Mouse (Mus musculus): ENCODE results near the gene Nfyc.
A peak's percentile ranks its signal among the peaks of the same experiment; 100 is the strongest.

Nfyc gene

DNA sequence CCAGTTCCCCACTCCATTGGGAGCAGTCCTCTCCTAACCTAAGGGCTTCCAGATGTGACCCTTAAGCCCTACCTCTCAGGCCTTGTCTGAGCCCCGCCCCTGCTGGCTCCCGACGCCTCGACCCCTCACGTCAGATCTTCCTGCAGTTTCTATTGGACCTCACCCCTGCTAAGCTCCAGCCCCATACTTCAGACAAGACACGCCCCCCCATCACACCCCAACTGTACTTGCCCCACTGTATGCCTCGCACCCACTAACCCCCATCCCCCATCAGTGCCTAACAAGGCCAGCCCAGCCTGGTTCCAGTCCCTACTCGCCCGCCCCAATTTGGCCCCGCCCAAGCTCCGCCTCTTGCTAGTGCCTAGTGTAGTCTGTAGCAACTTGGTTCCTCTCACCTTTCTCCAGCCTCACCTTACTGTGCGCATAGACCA lies 115.2 kb downstream of the Nfyc start:
- DNase-seq (ENCODE audit: low read depth, low spot score) = peak; percentile 83

DNA sequence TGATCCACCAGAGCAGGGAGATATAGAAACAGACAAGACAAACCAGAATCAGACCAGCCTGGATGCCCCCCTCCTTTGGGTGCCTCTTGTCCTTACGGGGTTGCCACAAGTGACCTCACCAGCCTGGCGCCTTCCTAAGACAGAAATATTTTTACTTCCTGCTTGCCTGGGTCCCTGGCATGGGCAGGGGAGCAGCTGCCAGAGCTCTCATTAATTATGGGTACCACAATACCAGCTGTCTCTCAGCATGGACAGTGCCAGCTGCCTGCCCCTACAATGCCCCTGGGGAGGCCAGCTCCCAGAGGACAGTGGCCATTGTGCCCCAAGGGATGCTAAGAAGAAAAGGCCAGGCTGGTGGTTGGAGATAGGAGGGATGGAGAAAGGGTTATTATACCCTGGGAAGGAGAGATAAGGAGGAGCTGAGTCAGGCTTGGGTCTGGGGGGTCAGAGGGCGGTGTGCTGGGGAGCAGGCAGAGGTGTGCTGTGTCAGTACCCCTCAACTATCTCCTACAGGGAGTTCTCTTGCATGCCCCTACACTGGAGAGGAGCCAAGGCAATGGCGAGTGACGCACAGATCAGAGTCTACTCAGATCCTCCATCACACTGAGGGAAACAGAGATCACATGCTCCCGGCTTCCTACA lies 117.4 kb downstream of the Nfyc start:
- DNase-seq (ENCODE audit: low read depth, low spot score) = no peak

DNA sequence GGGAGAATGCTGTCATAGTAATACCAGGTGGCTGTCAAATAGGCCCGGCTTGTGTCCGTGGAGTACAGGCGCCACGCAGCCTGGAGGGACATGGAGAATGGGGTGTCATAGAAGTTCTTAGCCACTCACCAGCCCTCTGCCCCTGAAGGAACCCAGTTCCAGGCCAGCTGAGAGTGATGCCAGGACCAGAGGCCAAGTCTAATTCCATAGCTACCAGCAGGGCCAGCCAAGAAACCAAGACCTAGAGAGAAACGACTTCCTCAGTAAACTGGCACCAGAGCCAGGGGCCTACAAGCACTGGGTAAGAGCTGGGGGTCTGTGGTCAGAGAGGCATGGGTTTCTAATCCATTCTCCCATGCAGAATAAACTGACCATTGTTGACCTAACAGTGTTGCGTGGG lies 118.4 kb downstream of the Nfyc start:
- DNase-seq (ENCODE audit: low read depth, low spot score) = no peak

DNA sequence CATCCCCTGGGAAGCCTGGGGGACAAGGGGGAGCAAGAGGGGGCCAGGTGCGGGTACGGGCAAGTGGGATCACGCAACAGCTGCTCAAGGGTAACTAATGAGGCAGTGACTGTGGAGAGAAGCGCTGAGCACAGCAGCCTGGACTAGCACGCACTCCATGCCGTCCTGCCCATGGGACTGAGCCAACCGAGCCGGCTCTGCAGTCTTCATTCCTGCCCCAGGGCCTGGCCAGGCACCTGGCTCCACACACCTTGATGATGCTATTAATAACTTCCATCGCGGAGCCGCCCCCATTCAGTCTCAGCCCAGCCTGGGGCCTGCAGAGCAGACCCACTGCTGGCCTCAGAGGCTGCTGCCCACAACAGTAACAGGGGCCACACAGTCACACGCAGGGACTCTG lies 119.1 kb downstream of the Nfyc start:
- no peak for DNase-seq (ENCODE audit: low read depth, low spot score)
